10 mouse cellular contexts compared by ENCODE assay signal in the genomic region with DNA sequence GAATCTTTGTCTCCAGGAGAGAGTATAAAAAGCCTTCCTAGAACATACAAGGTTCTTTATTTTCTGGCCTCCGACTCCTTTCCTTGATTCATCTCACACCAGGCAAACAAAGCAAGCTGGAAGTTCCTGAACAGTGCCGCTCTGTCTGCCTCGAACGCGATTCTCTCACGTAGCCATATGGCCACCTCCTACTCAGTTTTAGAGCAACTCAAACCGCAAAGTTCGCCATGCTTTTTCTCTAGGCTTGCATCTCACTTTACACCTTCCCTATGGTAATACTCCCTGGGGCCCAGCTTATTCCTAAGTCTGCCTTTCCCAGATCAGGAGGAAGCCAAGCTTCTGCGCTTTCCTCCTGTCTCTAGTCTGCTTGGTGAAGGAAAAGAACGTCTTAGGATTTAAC. TPM values are rescaled to one million over a fixed set of nuclear protein-coding genes. Genes with fewer than 3 reads are reported as not detected.
DNase-seq lines count a peak whose midpoint lies in the region; ATAC-seq and TF ChIP-seq lines count a peak whose summit lies in the region.
"Had no signal": no experiment of that assay in that cellular context is flagged by ENCODE, and none has a peak within 500 bp of the region (broad histone marks: within the 10 kb centered on the region; RNA-seq: fewer than 3 reads in every experiment).

No protein-coding gene starts in this region.

- intact Hi-C loops in gastrocnemius, adult 2 months (cut with DNase I): no loop called here
- intact Hi-C loops in left cerebral cortex, postnatal 25 days (cut with DNase I): loop anchor here (10.0 kb wide), 1 partner anchor 360 kb away; a partner anchor contains a TSS

- DNase-seq in gastrocnemius, adult 2 months: no peak
- DNase-seq in gastrocnemius, postnatal 25 days: no peak
- DNase-seq in Muller cell, postnatal 12 days (ENCODE audit: inconsistent ontology term): peak; percentile 9
- DNase-seq in frontal cortex, postnatal 10 days (ENCODE audit: low spot score in 2 of 2): peak; percentile 19 to 24
- peak; percentile 54 to 91 for DNase-seq in left cerebral cortex, postnatal 25 days (ENCODE audit: low spot score in 2 of 2)
- DNase-seq in adrenal gland, adult 8-10 months: no peak
- no peak for DNase-seq in adrenal gland, postnatal 25 days
- DNase-seq: cerebellum, adult 9-10 months had no signal

- peak overlapping the region; percentile 24; the same call in 1 of the 2 replicates for H3K27ac ChIP-seq in gastrocnemius, adult 2 months
- H3K27ac ChIP-seq: liver, embryonic 14.5 days had no signal

- peak overlapping the region; percentile 51 for H3K4me3 ChIP-seq in gastrocnemius, adult 2 months

- no peak for ATAC-seq in CD4-positive, CD25-positive, alpha-beta regulatory T cell, adult 4 months

- TF ChIP-seq CTCF in gastrocnemius, adult 2 months (IDR thresholded peaks at IDR 0.05): no peak

RNA-seq across cellular contexts. Expression of a gene that starts 4.0 kb away (rescaled TPM):
- total RNA-seq in gastrocnemius, adult 2 months (2021): 1 to 10 TPM; 2.3 to 2.8 TPM
- total RNA-seq in gastrocnemius, postnatal 25 days (2021): 1 to 10 TPM; 4.3 to 4.6 TPM
- 1 to 10 TPM; 9.2 to 9.3 TPM for total RNA-seq in left cerebral cortex, postnatal 25 days (2021)
- 10 to 100 TPM; 34.3 to 36.6 (median 36.2) TPM for total RNA-seq in adrenal gland, adult 8-10 months (2022)
- 1 to 10 TPM; 1.9 to 3.3 TPM for polyA plus RNA-seq in CD4-positive, CD25-positive, alpha-beta regulatory T cell, adult 4 months (2017; shearing (Covaris generic))
- 28.5 and 29.7 TPM in 2 replicates for total RNA-seq in adrenal gland, postnatal 25 days (2021)

Comparison
In these comparisons a context has a peak if more than half of its experiments do, and no peak if none do; other contexts are left out.
1. DNase-seq: peak in Muller cell, postnatal 12 days (single experiment), frontal cortex, postnatal 10 days (2 of 2) and left cerebral cortex, postnatal 25 days (2 of 2); none in gastrocnemius, adult 2 months (single experiment), gastrocnemius, postnatal 25 days (single experiment), adrenal gland, adult 8-10 months (single experiment) and adrenal gland, postnatal 25 days (single experiment).